Mouse (Mus musculus) spleen, postnatal 14 days (tissue): Measurements from ENCODE around the gene AU015836.
"Not testable (repeated sequence)": the region's sequence is repeated elsewhere in the genome, so short reads cannot be mapped to it uniquely, and the experiment has no call there.

Experiments used
- DNase-seq, 2 experiments: peaks; one replicate each; pipeline ENCODE4 v3.0.0; 2021 to 2022; ENCODE audit warnings: low spot score in 2 of 2

Gene AU015836

DNA sequence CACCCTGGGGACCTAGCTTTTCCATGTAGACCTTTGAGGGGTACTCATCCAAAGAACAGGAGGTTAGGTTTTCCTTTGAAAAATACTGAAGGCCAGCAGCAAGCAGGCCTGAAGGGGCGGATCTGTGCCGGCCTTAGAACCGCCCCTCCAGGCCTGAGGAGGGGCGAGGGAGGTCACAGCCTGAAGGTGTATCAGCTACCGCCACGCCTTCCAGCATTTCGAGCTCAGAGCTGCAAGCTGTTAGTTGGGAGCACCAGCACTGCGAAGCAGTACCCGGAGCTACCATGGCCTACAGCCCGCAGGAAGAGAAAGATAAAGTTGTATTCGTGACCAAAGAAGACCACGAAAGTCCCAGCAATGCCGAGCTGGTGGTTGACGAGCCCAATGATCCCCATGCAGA is at the start of gene AU015836:
Gene AU015836, plus strand, starts transcription at position 216 of the 400 bp plus-strand sequence.
- no peak for DNase-seq

GRCm38 (mm10) chrX:93919017-93919416 is 49.4 kb upstream of the AU015836 start:
- no peak for DNase-seq

- no peak for DNase-seq
Observed at GRCm38 (mm10) chrX:93928379-93928778, 40.1 kb upstream of the AU015836 start.

DNA sequence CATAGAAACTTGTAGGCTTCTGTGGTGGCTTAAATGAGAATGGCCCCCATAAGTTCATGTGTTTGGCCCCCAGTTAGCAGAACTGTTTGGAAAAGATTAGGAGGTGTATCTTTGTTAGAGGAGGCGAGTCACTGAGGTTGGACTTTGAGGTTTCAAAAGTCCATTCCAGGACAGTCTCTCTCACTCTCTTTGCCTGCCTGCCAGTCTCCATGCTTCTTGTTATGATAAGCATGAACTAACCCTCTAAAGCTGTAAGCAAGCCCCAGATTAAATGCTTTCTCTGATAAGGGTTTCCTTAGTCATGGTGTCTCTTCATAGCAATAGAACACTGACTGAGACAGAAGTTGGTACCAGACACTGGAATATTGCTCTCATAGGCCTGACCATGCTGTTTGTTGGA is 39.7 kb upstream of the AU015836 start:
- DNase-seq, result no peak

- no peak for DNase-seq
Observed at GRCm38 (mm10) chrX:93931694-93932093, 36.8 kb upstream of the AU015836 start.

DNA sequence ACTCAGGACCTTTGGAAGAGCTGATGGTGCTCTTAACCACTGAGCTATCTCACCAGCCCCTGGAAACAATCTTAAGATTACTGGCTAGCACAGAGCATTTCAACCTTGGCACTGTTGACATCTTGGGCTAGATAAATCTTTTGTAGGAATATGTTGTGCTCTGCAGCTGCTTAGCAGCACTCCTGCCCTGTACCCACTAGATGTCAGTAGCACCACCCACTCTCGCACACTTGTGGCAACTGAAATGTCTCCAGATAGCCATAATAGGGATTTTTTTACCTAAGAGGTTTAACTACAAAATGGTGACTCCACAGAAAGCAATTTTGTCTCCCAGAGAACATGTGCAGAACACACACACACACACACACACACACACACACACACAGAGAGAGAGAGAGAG is 11.7 kb upstream of the AU015836 start:
- DNase-seq, result no peak

DNA sequence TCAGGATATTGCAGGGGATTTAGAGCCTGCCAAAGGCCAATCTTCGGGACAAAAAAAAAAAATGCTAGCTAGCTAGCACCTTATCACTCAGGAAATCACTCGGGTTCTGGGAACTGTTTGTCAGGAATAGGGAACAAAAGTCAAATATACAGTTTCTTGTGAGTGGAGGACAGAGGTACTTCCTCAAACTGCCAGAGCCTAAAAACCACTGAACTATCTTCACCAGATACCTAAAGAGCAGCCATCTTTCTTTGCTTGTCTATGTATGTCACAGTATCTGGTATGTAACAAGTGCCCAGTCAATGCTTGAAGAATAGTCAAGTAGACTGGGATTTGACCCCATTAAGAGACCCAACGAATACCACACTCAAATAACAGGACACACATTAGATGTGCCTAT is 10.0 kb upstream of the AU015836 start:
- DNase-seq, result no peak

- DNase-seq, result no peak
Observed at GRCm38 (mm10) chrX:93980341-93980740, 11.9 kb downstream of the AU015836 start.

- no peak for DNase-seq
Observed at GRCm38 (mm10) chrX:93982193-93982592, 13.7 kb downstream of the AU015836 start.

- DNase-seq, result not testable (repeated sequence)
Observed at GRCm38 (mm10) chrX:93985096-93985495, 16.6 kb downstream of the AU015836 start.

GRCm38 (mm10) chrX:94006991-94007390 is 38.5 kb downstream of the AU015836 start:
- no peak for DNase-seq

GRCm38 (mm10) chrX:94009442-94009841 is 41.0 kb downstream of the AU015836 start:
- no peak for DNase-seq

- no peak for DNase-seq
Observed at GRCm38 (mm10) chrX:94011656-94012173, 43.3 kb downstream of the AU015836 start.

DNA sequence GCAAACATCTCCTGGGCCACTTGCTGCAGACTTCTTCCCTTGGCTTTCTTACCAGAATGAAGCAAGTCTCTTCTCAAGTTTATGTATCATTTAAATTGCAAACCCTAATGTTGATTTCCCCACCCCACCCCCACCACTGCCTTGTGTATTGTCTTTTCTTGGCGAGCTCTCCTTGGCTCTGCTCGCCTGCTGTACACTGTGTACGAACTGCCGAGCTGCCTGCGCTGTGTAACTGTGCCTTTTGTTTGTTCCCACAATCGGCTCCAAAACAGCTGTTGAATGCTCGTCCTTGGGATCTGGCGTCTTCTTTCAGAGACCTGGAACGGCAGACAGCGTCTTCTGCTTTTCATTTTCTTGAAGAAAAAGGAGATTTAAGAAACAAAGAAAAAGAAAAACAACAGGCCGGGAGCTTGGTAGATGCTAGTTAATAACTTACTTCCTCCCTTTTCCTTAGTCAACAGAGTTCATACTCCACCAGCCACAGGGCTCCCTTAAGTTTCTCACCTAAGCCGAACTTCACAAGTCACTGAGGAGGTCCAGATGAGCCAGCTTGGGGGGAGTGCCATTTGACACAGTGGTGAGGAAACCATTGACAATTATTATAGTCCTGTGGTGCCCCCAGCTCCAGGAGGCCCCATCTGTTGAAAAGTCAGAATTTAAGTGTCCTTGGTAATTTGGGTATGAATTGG is 44.2 kb downstream of the AU015836 start:
- no peak for DNase-seq

DNA sequence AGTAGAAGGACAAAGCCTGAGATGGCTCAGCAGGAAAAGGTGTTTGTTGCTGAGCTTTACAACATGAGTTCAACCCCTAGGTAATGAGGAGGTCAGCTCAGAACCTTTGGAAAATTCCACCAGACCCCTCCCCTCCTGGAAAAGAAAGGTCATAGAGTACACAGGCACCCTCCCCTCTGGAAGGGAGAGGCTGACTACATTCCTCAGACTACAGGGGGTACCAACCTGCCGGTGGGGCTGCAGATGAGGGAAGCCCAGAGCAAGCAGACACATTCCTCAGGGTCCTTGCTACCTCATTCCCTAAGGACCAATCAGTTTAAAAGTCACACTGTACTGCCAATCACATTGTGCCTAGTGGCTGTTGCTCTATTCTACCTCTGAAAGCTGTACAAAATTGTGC is 48.4 kb downstream of the AU015836 start:
- DNase-seq, result no peak

- DNase-seq, result no peak
Observed at GRCm38 (mm10) chrX:94022264-94022874, 53.9 kb downstream of the AU015836 start.
